Mouse (Mus musculus): ENCODE data around the gene Id1.

Id1 gene

GRCm38 (mm10) chr2:152723651-152724331 lies 12.3 kb upstream of the Id1 start:
- DNase-seq (ENCODE audit: low spot score in 2 of 2) = no peak

- DNase-seq (ENCODE audit: low spot score in 2 of 2) = no peak
These were observed 11.7 kb upstream of the Id1 start for GRCm38 (mm10) chr2:152724332-152724723.

GRCm38 (mm10) chr2:152725178-152725750 lies 10.8 kb upstream of the Id1 start:
- no peak for DNase-seq (ENCODE audit: low spot score in 2 of 2)

- no peak for DNase-seq (ENCODE audit: low spot score in 2 of 2)
These were observed 9.8 kb upstream of the Id1 start for GRCm38 (mm10) chr2:152726213-152726612.

GRCm38 (mm10) chr2:152726751-152727335 lies 9.2 kb upstream of the Id1 start:
- DNase-seq (ENCODE audit: low spot score in 2 of 2) = no peak

GRCm38 (mm10) chr2:152727795-152728510 lies 8.1 kb upstream of the Id1 start:
- no peak for DNase-seq (ENCODE audit: low spot score in 2 of 2)

- no peak for DNase-seq (ENCODE audit: low spot score in 2 of 2)
These were observed 7.5 kb upstream of the Id1 start for GRCm38 (mm10) chr2:152728594-152728993.

- no peak for DNase-seq (ENCODE audit: low spot score in 2 of 2)
These were observed 6.9 kb upstream of the Id1 start for GRCm38 (mm10) chr2:152729013-152729635.

- no peak for DNase-seq (ENCODE audit: low spot score in 2 of 2)
These were observed 6.4 kb upstream of the Id1 start for GRCm38 (mm10) chr2:152729636-152730020.

GRCm38 (mm10) chr2:152733201-152733600 lies 2.9 kb upstream of the Id1 start:
- DNase-seq (ENCODE audit: low spot score in 2 of 2) = no peak

- DNase-seq (ENCODE audit: low spot score in 2 of 2) = no peak
These were observed 1.6 kb upstream of the Id1 start for GRCm38 (mm10) chr2:152734501-152734900.

GRCm38 (mm10) chr2:152734984-152735383 lies 1.1 kb upstream of the Id1 start:
- peak; percentile 25 to 64 for DNase-seq (ENCODE audit: low spot score in 2 of 2)

GRCm38 (mm10) chr2:152736748-152737147 lies 697 bp downstream of the Id1 start:
- no peak for DNase-seq (ENCODE audit: low spot score in 2 of 2)

- no peak for DNase-seq (ENCODE audit: low spot score in 2 of 2)
These were observed 1.5 kb downstream of the Id1 start for GRCm38 (mm10) chr2:152737306-152738221.

GRCm38 (mm10) chr2:152738341-152738740 lies 2.3 kb downstream of the Id1 start:
- DNase-seq (ENCODE audit: low spot score in 2 of 2) = no peak

- no peak for DNase-seq (ENCODE audit: low spot score in 2 of 2)
These were observed 3.2 kb downstream of the Id1 start for GRCm38 (mm10) chr2:152739031-152739841.

GRCm38 (mm10) chr2:152739842-152740260 lies 3.8 kb downstream of the Id1 start:
- DNase-seq (ENCODE audit: low spot score in 2 of 2) = no peak

GRCm38 (mm10) chr2:152740490-152740889 lies 4.4 kb downstream of the Id1 start:
- DNase-seq (ENCODE audit: low spot score in 2 of 2) = no peak

GRCm38 (mm10) chr2:152741153-152742041 lies 5.3 kb downstream of the Id1 start:
- peak; percentile 22 to 40 for DNase-seq (ENCODE audit: low spot score in 2 of 2)
